Mouse (Mus musculus) brain, adult 2 months (tissue): ENCODE results near the gene Maats1.

Source experiments
- DNase-seq: peaks from one replicate; pipeline ENCODE4 v3.0.0; 2011; ENCODE audit warnings: low read depth, low spot score

Maats1 gene

GRCm38 (mm10) chr16:38370633-38371374, 28.9 kb upstream of the Maats1 start:
- no peak for DNase-seq

- no peak for DNase-seq
These were observed 28.1 kb upstream of the Maats1 start for GRCm38 (mm10) chr16:38369992-38370484.

- no peak for DNase-seq
These were observed 27.5 kb upstream of the Maats1 start for GRCm38 (mm10) chr16:38369431-38369830.

- DNase-seq = no peak
These were observed 27.1 kb upstream of the Maats1 start for GRCm38 (mm10) chr16:38369000-38369399.

- peak; percentile 94 for DNase-seq
These were observed 26.4 kb upstream of the Maats1 start for GRCm38 (mm10) chr16:38368336-38368735.

GRCm38 (mm10) chr16:38366231-38366630, 24.3 kb upstream of the Maats1 start:
- peak; percentile 59 for DNase-seq

GRCm38 (mm10) chr16:38365390-38365789, 23.4 kb upstream of the Maats1 start:
- DNase-seq = peak; percentile 65

- DNase-seq = no peak
These were observed 21.7 kb upstream of the Maats1 start for GRCm38 (mm10) chr16:38363657-38364056.

GRCm38 (mm10) chr16:38363256-38363595, 21.3 kb upstream of the Maats1 start:
- no peak for DNase-seq

GRCm38 (mm10) chr16:38362493-38363255, 20.7 kb upstream of the Maats1 start:
- DNase-seq = no peak

GRCm38 (mm10) chr16:38361933-38362332, 20.0 kb upstream of the Maats1 start, which contains the start of gene Popdc2:
Popdc2 (plus strand) TSS chr16:38362209.
- no peak for DNase-seq

- no peak for DNase-seq
These were observed 18.4 kb upstream of the Maats1 start for GRCm38 (mm10) chr16:38360317-38360716.

GRCm38 (mm10) chr16:38359857-38360256, 17.9 kb upstream of the Maats1 start:
- no peak for DNase-seq

GRCm38 (mm10) chr16:38359241-38359640, 17.3 kb upstream of the Maats1 start:
- no peak for DNase-seq

GRCm38 (mm10) chr16:38358256-38358812, 16.4 kb upstream of the Maats1 start:
- no peak for DNase-seq

- DNase-seq = no peak
These were observed 12.4 kb upstream of the Maats1 start for GRCm38 (mm10) chr16:38354185-38354913.

- DNase-seq = no peak
These were observed 11.7 kb upstream of the Maats1 start for GRCm38 (mm10) chr16:38353642-38354041.

GRCm38 (mm10) chr16:38352851-38353250, 10.9 kb upstream of the Maats1 start:
- no peak for DNase-seq

- DNase-seq = no peak
These were observed 10.1 kb upstream of the Maats1 start for GRCm38 (mm10) chr16:38352031-38352430.

GRCm38 (mm10) chr16:38350939-38351338, 9.0 kb upstream of the Maats1 start:
- no peak for DNase-seq

GRCm38 (mm10) chr16:38350361-38350855, 8.5 kb upstream of the Maats1 start:
- DNase-seq = no peak

GRCm38 (mm10) chr16:38349881-38350280, 7.9 kb upstream of the Maats1 start:
- no peak for DNase-seq
